Mouse (Mus musculus): ENCODE results near the gene Cuedc1. TPM values are rescaled to one million over a fixed set of nuclear protein-coding genes. Genes with fewer than 3 reads are reported as not detected.

Cuedc1 gene
- polyA plus RNA-seq, 1 experiment: 346 TPM

- Histone ChIP-seq H3K27me3 (replicated peaks) (no peaks in the 10 kb centered on the region), H3K36me3 (replicated peaks; ENCODE audit: low read length) (peaks cover 74% of the 10 kb centered on the region), H3K9me3 (no peaks in the 10 kb centered on the region), H3K4me1 (peaks cover 97% of the 10 kb centered on the region), H3K4me3 (replicated peaks) (no peak overlapping the region)
- TF ChIP-seq GATA1 (IDR thresholded peaks at IDR 0.05; ENCODE audit: borderline replicate concordance, low read length): no peak
- TF ChIP-seq FLI1 (IDR thresholded peaks at IDR 0.05; ENCODE audit: low read length): no peak
Measured at GRCm38 (mm10) chr11:88125483-88125882, 27.6 kb downstream of the Cuedc1 start.

- TF ChIP-seq FLI1 (IDR thresholded peaks at IDR 0.05; ENCODE audit: low read length): no peak
- no peak for TF ChIP-seq GATA1 (IDR thresholded peaks at IDR 0.05; ENCODE audit: borderline replicate concordance, low read length)
- H3K9me3 ChIP-seq: no peaks in the 10 kb centered on the region
- H3K4me3 ChIP-seq (replicated peaks): peak overlapping the region; percentile 7
- peaks cover 67% of the 10 kb centered on the region for H3K36me3 ChIP-seq (replicated peaks; ENCODE audit: low read length)
- peaks cover 99% of the 10 kb centered on the region for H3K4me1 ChIP-seq
- H3K27me3 ChIP-seq (replicated peaks): no peaks in the 10 kb centered on the region
Measured at GRCm38 (mm10) chr11:88126306-88126793, 28.5 kb downstream of the Cuedc1 start.

DNA sequence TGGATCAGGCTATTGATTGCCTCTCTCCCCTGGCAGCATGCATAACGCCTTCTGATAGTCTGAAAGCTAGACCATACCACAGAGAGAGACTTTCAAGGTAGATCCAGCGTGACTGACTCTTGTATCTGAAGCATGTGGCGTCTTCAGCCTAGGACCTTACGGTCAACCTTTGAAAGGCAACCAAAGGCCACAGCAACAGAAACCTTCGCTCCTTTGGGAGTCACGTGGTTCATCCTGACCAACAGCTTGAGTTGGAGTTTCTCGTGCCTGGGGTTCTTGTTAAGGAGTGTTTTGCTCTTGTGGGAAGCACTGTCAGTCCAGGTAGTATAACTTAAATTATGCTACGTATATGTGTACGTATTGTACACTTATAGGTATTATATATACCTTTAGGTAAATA is 30.6 kb downstream of the Cuedc1 start:
- Histone ChIP-seq H3K27me3 (replicated peaks) (no peaks in the 10 kb centered on the region), H3K4me3 (replicated peaks) (no peak overlapping the region), H3K4me1 (peaks cover 99% of the 10 kb centered on the region), H3K36me3 (replicated peaks; ENCODE audit: low read length) (peaks cover 49% of the 10 kb centered on the region), H3K9me3 (no peaks in the 10 kb centered on the region)
- TF ChIP-seq FLI1 (IDR thresholded peaks at IDR 0.05; ENCODE audit: low read length) (no peak), GATA1 (IDR thresholded peaks at IDR 0.05; ENCODE audit: borderline replicate concordance, low read length) (no peak)

- no peaks in the 10 kb centered on the region for H3K9me3 ChIP-seq
- no peak for TF ChIP-seq GATA1 (IDR thresholded peaks at IDR 0.05; ENCODE audit: borderline replicate concordance, low read length)
- TF ChIP-seq FLI1 (IDR thresholded peaks at IDR 0.05; ENCODE audit: low read length): no peak
Measured at GRCm38 (mm10) chr11:88129281-88129680, 31.4 kb downstream of the Cuedc1 start.

DNA sequence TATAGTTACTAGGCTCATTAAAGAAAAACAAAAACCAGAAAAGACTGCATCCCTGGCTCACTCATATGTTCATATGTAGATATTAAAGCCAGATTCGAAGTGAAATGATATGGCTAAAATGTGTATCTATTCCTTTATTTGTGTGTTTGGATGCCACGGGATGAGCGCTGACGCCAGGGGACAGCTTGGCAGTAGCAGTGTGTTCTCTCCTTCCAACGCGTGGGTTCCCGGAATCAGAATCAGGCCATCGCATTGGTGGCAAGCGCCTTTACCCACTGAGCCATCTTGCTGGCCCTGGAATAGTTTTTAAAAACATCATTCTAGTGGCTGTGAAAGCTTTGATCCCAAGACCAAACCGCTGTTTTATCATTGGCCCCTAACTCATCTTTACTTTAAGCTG is 32.1 kb downstream of the Cuedc1 start:
- TF ChIP-seq GATA1 (IDR thresholded peaks at IDR 0.05; ENCODE audit: borderline replicate concordance, low read length) (no peak), FLI1 (IDR thresholded peaks at IDR 0.05; ENCODE audit: low read length) (no peak)
- H3K36me3 ChIP-seq (replicated peaks; ENCODE audit: low read length): peaks cover 53% of the 10 kb centered on the region
- no peaks in the 10 kb centered on the region for H3K9me3 ChIP-seq
- no peaks in the 10 kb centered on the region for H3K27me3 ChIP-seq (replicated peaks)
- H3K4me1 ChIP-seq: peaks cover 99% of the 10 kb centered on the region
- no peak overlapping the region for H3K4me3 ChIP-seq (replicated peaks)

More at GRCm38 (mm10) chr11:88129281-88129680, 31.4 kb downstream of the Cuedc1 start:
- peaks cover 49% of the 10 kb centered on the region for H3K36me3 ChIP-seq (replicated peaks; ENCODE audit: low read length)
- no peak overlapping the region for H3K4me3 ChIP-seq (replicated peaks)
- no peaks in the 10 kb centered on the region for H3K27me3 ChIP-seq (replicated peaks)
- H3K4me1 ChIP-seq: peaks cover 99% of the 10 kb centered on the region

DNA sequence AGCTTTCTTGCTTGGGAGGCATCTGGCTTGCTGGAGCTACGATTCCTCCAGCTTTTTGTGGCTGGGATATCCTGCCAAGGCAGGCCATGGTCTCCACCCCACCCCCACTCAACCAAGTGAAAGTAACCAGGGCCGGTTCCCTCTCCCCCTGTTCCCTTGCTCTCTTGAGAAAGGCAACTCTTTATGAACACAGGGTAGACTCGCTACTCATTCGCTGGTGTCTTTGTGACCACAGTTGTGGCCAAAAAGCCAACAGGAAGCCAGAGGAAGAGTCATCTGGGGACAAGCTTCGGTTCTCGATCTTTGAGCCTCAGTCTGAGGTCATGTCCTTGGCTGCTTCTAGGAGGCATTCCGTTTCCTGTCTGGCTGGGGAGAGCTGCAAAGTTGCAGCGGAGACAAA is 34.0 kb downstream of the Cuedc1 start:
- TF ChIP-seq GATA1 (IDR thresholded peaks at IDR 0.05; ENCODE audit: borderline replicate concordance, low read length) (0 out of 3 replicates have a peak, but pooled peaks have one; percentile 47), FLI1 (IDR thresholded peaks at IDR 0.05; ENCODE audit: low read length) (peak; percentile 52; the same call in 1 of the 2 replicates)
- peak overlapping the region; percentile 85 for H3K4me3 ChIP-seq (replicated peaks)
- H3K27me3 ChIP-seq (replicated peaks): no peaks in the 10 kb centered on the region
- no peaks in the 10 kb centered on the region for H3K9me3 ChIP-seq
- H3K36me3 ChIP-seq (replicated peaks; ENCODE audit: low read length): peaks cover 54% of the 10 kb centered on the region
- H3K4me1 ChIP-seq: peaks cover 94% of the 10 kb centered on the region

DNA sequence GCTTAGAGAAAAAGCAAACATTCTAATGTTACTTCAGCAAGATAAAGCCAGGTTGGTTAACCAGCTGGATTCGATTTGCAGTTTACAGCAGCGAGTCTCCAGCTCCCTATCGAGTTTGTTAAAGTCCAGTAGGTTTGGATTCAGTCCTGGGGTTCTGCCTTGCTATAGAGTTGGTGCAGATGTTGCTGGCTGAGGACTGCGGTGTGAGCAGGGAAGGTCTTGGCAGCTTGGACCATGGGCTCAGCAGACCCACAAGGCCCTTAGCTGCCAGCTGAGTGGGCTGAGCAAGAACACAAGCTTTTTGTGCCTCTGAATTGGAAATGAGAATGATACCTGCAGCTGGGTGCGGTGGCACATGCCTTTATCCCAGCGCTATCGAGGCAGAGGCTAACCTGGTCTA is 37.4 kb downstream of the Cuedc1 start:
- H3K36me3 ChIP-seq (replicated peaks; ENCODE audit: low read length): peaks cover 55% of the 10 kb centered on the region
- H3K9me3 ChIP-seq: no peaks in the 10 kb centered on the region
- no peaks in the 10 kb centered on the region for H3K27me3 ChIP-seq (replicated peaks)
- H3K4me3 ChIP-seq (replicated peaks): no peak overlapping the region
- TF ChIP-seq GATA1 (IDR thresholded peaks at IDR 0.05; ENCODE audit: borderline replicate concordance, low read length): no peak
- no peak for TF ChIP-seq FLI1 (IDR thresholded peaks at IDR 0.05; ENCODE audit: low read length)
- H3K4me1 ChIP-seq: peaks cover 93% of the 10 kb centered on the region

DNA sequence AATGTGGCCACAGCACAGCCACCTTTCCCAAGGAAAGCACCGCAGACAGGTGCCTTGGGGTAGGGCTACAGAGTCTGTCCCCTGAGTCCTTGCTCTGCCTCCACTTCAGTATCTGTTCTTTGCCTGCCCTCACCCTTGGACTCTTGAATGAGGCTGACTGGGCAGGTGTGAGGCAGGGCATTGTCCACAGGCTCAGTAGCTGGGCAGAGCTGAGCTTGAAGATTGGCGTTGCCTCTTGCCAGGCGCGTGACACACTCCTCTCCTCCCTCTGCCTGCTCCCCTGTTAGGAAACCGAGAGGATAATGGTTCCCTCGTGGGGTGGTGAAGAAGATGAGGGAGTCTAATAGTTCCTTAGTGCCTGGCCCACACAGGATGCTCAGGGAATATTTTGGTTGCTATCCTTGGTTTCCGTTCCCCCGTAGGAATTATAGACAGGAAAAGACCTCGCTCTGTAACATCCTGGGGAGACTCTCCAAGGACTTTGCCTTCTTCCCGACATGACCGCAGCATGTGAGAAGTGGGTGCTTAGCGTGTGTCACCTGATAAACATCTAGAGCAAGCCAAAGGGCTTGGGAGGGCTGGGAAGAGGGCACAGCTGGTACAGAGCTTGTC is 40.1 kb downstream of the Cuedc1 start:
- H3K27me3 ChIP-seq (replicated peaks): no peaks in the 10 kb centered on the region
- TF ChIP-seq GATA1 (IDR thresholded peaks at IDR 0.05; ENCODE audit: borderline replicate concordance, low read length) (no peak), FLI1 (IDR thresholded peaks at IDR 0.05; ENCODE audit: low read length) (no peak)
- H3K4me1 ChIP-seq: peaks cover 92% of the 10 kb centered on the region
- no peaks in the 10 kb centered on the region for H3K9me3 ChIP-seq
- peaks cover 75% of the 10 kb centered on the region for H3K36me3 ChIP-seq (replicated peaks; ENCODE audit: low read length)
- no peak overlapping the region for H3K4me3 ChIP-seq (replicated peaks)

GRCm38 (mm10) chr11:88139256-88139861 is 41.5 kb downstream of the Cuedc1 start:
- TF ChIP-seq FLI1 (IDR thresholded peaks at IDR 0.05; ENCODE audit: low read length) (no peak), GATA1 (IDR thresholded peaks at IDR 0.05; ENCODE audit: borderline replicate concordance, low read length) (no peak)

More at GRCm38 (mm10) chr11:88139256-88139861, 41.5 kb downstream of the Cuedc1 start:
- Histone ChIP-seq H3K9me3 (no peaks in the 10 kb centered on the region), H3K4me3 (replicated peaks) (no peak overlapping the region), H3K36me3 (replicated peaks; ENCODE audit: low read length) (peaks cover 77% of the 10 kb centered on the region), H3K27me3 (replicated peaks) (no peaks in the 10 kb centered on the region), H3K4me1 (peaks cover 92% of the 10 kb centered on the region)
